Mouse (Mus musculus): ENCODE data around the gene Lyrm4. TPM values are rescaled to one million over a fixed set of nuclear protein-coding genes. Genes with fewer than 3 reads are reported as not detected.
"Not testable (repeated sequence)": the region's sequence is repeated elsewhere in the genome, so short reads cannot be mapped to it uniquely, and the experiment has no call there.

The Lyrm4 gene
- total RNA-seq, 2 experiments from 2014 or later: 20.8 to 21.7 TPM

DNA sequence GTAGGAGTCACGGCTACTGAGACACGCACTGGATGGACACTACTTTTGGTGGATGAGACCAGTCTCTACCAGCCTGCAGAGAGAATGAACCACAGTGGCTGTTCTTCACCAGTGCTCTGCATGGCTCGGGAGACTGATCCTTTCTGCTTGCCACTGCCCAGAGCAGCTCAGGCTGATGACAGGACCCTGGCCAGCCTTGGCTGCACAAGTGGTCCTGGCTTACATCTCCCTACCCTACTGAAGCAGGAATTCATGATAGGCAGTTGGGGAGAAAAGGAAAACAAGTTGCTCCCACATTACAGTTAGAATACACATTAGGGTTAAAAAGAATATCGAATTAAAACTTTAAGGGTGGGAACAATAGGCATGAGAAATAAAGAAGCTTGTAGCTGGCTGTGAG lies 119.7 kb downstream of the Lyrm4 start:
- DNase-seq (ENCODE audit: extremely low spot score in 1 of 2, low spot score in 1 of 2): no peak

DNA sequence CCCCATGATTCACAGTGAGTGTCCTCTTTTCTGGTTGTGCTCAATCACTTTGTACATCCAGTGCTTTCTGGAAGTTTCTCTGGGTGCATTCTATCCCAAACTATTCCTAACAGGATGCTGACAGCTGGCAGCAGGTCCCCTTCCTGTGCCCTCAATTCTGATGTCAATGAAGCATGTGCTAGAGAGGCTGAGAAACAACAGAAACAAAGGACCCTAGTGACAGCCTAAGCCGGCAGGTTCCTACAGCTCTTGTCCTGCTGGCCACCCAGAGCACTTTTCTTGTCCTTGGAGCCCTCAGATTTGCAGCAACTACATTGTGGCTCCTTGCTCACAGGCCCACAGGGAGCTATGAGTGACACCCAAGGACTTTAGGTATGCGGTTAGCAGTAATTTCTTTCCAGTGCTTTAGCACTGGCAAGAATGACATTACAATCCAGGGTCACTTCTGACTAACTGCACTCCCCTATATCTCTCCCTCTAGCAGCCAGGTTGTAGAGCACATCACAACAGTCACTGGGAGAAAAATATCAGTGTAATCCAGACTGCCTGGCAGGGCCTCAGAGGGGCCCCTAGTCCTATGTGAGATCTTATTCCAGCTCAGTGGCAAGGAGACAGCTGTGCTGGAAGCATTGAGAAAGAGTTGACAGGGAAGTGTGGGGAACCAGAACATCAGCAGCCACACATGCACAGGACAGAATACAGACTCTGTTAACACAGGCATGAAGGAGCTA lies 121.5 kb downstream of the Lyrm4 start:
- no peak for DNase-seq (ENCODE audit: extremely low spot score in 1 of 2, low spot score in 1 of 2)

DNA sequence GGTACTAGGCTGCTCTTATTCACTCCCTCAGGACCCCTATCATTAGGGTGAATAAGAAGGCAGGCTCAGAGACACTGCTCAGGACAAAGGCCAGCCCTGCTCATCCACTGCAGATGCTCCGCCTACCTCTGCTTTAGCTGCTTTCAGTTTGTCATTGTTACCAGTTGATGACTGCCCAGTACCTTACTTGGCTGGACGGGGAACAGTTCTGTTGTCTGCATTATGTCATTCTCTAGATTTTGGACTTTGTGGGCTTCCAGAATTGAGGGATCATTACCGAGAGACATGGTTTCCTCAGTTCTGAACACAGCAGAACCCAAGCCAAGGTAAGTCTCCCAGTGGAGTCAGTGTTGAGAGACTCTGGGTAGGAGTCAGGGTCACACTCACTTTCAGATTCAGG lies 122.1 kb downstream of the Lyrm4 start:
- no peak for DNase-seq (ENCODE audit: extremely low spot score in 1 of 2, low spot score in 1 of 2)

DNA sequence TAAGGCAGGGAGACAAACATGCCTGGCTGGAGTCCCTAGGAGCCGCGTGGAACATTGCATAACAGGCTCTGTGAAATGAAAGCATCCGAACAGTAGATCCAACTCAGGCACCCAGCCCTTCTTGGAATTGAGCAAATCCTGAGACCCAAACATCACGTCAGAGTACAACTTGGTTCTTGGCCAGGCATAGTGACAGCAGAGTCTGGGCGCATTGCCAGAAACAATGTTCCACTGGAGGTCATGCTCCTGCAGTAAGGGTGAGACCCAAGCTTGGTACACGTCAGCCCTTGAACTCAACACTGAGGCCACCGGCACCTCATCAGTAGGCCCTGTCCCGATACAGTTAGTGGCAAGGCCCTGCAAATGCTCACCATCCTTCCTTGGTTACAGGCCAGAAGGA lies 123.3 kb downstream of the Lyrm4 start:
- peak in 1 of 2 experiments; percentile 45 for DNase-seq (ENCODE audit: extremely low spot score in 1 of 2, low spot score in 1 of 2)

DNA sequence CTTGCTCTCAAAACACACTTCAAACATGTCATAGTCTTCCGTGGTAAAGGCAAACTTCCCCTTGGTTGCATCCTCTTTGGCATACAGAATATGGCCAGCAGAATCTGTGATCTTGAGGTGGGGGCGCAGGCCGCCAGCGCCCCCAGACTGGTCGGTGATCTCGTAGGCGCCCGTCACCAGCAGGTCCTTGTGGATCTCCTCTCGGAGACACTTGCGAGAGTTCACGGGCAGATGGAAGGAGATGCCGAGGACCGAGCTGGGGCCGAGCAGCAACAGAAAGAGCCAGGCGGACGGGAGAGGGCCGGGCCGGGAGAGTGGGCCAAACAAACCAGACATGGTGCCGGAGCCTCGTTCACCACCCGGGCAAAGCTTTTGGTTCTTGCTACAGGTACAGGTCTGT lies 126.1 kb downstream of the Lyrm4 start:
- DNase-seq (ENCODE audit: extremely low spot score in 1 of 2, low spot score in 1 of 2): not testable (repeated sequence)

DNA sequence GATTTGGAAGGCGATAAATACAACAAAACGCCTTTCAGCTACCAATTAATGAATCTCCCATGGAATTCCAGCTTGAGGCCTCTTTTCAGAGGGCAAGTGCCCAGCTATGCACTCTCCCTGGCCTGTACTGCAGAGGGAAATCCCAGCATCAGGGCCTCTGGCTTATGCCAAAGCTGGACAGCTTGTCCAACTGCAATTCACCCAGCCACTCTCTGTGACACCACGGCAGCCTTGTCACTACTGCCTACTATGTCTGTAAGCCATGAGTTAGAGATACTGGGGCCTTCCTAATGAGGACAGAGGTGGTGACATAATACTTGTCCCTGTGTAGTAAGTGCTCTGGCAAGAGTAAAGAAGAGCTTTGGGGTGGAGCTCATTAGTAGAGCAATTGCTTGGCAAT lies 128.0 kb downstream of the Lyrm4 start:
- DNase-seq (ENCODE audit: extremely low spot score in 1 of 2, low spot score in 1 of 2): no peak

DNA sequence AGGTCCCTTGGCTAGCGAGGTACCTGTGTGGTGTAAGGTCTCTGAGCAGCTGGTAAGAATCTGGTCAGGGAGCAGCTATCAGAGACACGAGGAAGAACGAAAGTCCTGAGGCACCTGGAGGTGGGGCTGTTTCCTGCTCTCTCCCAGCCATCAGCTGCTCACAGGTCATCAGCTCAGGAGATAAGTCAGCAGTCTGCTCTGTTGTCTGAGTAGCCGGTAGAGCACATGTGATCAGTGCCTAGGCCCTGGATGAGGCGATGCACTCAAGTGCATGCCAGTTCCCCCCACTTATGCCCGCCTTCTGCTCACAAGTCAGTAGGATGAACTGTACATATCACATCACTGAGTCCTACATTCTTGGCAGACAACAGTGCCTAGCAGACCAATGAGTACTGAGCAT lies 134.3 kb downstream of the Lyrm4 start:
- no peak for DNase-seq (ENCODE audit: extremely low spot score in 1 of 2, low spot score in 1 of 2)

DNA sequence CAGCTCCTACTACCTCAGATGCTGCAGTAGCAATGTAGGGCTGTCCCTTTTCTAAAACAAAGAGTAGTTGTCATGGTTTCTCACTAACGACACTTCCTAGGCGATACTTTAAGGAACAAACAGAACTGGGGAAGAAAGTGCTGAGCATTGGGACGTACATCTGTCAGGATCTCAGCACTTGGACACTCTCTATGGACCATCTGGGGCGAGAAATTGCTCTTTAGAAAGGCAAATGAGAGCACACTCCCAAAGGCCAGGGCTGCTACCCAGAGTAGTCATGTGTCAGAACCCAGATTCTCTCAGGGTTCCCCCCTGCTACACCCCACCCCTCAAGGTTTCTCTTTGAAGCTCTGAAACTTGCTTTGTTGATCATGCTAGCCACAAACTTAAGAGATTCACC lies 136.9 kb downstream of the Lyrm4 start:
- no peak for DNase-seq (ENCODE audit: extremely low spot score in 1 of 2, low spot score in 1 of 2)

DNA sequence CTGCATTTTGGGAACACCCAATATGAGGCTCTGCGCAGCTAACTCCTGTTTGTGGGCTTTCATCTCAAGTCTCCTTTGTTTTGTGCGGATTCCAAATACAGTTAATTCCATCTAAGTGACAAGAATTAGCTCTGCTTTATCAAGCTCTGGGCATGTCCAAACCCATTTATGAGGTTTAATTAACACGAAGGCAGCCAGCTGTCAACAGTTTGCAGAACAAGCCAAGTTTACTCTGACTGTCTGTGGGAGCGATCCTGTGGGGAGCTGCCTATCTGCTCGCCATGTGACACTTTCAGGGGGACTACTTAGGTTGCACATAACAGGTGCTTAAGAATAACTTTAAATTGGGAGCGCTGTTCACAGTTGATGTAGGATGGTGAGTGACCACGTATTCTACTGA lies 140.4 kb downstream of the Lyrm4 start:
- DNase-seq (ENCODE audit: extremely low spot score in 1 of 2, low spot score in 1 of 2): no peak

DNA sequence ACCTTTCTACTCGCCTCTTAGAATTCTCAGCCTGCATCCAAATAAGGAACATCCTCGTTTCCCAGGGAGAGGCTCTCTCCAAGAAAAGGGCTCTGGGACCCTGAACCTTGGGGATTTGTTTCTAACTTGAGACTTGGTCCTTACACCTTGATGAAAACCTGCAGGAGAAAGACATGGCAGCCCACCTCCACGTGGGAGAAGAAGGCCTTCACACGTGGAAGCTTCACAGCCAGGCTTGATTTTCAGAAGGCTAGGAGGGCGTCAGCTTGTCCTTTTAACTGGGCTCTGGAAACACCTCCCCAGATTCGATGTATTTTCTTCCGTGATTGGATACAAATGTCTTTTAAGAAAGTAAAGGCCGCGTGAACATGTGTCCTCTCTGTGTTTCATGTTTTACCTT lies 147.5 kb downstream of the Lyrm4 start:
- no peak for DNase-seq (ENCODE audit: extremely low spot score in 1 of 2, low spot score in 1 of 2)

DNA sequence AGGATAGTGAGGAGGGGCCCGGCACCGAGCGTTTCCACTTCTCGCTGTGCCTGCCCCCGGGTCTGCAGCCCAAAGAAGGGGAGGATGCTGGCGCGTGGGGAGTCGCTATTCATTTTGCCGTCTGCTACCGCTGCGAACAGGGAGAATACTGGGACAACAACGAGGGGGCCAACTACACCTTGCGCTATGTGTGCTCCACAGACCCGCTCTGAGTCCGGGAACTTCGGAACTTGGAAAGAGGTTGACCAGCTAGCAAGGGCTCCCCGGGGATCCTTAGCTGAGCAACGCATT lies 147.9 kb downstream of the Lyrm4 start:
- no peak for DNase-seq (ENCODE audit: extremely low spot score in 1 of 2, low spot score in 1 of 2)

DNA sequence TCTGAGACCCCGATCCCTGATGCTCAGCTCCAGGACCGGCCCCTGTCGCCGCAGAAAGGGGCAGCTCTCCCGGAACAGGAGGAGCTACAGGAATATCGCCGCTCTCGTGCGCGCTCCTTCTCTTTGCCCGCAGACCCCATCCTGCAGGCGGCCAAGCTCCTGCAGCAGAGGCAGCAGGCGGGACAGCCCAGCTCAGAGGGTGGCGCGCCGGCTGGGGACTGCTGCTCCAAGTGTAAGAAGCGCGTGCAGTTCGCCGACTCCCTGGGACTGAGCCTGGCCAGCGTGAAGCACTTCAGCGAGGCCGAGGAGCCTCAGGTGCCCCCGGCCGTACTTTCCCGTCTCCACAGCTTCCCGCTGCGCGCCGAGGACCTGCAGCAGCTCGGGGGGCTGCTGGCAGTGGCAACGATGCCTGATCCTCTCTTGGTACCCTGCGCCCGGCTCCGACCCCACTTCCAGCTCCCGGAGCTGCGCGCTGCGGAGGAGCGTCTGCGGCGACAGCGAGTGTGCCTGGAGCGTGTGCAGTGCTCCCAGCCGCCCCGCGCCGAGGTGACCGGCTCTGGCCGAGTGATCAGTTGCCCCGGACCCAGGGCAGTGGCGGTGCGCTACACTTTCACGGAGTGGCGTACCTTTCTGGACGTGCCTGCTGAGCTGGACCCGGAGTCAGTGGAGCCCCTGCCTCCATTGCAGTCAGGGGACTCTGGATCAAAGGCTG lies 148.5 kb downstream of the Lyrm4 start:
- no peak for DNase-seq (ENCODE audit: extremely low spot score in 1 of 2, low spot score in 1 of 2)

DNA sequence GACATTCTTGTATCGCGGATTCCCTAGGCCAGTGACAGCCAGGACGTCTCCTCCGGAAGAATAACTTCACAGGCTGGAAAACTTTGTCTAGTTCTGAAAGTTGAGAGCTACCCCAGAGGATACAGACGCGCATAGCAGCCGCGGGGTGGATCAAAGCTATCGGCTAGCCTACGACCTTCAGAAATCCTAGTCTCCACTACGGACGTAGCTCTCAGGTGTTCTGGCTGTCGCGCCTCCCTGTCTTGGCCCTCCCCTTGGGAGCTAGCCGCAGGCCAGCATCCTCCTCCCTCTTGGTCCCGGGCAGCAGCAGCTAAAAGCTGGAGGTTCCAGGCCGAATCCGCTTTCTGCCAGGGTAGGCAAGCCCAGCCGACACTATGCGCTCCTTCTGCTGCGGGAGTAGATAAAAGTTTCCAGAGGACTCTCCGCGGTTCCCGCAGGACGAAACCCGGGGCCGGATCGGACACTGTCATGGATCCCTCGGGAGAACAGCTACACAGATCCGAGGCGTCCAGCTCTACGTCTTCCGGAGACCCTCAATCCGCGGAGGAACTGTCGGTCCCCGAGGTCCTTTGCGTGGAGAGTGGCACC lies 149.1 kb downstream of the Lyrm4 start:
- DNase-seq (ENCODE audit: extremely low spot score in 1 of 2, low spot score in 1 of 2): no peak

DNA sequence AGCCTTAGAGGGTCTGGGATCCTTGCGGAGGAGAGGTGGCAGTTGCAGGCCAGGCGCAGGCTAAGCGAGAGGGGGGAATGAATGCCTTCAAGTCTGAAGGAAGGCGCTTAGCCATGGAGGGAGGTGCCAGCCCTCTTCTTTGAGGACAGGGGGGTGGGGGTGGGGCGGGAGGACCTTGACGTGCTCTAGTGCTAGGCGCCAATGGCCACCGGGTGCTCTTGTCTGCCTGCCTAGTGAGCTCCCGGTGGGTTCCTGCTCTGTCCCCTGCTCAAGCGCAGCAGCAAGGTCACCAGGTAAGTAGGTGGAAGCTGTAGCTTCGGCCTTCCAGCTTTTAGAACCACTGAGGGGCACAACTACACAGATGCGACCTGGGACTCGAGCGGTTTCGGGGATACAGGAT lies 149.6 kb downstream of the Lyrm4 start:
- DNase-seq (ENCODE audit: extremely low spot score in 1 of 2, low spot score in 1 of 2): no peak

DNA sequence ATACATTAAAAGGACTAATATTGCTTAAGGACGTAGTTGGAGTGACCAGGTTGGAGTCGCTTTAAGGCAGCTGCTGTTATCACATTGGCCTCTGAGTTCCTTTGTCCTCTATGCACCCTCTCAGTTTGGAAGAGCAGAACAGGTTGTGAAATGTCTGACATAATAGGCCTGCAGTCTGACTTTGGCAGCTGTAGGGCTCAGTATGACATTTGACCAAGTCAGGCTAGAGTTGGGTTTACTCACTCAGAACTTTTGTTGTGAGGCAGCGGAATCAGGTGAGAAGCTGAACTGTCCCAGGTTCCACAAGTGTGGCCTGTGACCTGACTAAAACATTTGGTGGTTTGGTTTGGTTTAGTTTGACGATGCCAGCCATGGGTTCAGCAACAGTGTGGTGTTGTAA lies 153.7 kb downstream of the Lyrm4 start:
- no peak for DNase-seq (ENCODE audit: extremely low spot score in 1 of 2, low spot score in 1 of 2)

DNA sequence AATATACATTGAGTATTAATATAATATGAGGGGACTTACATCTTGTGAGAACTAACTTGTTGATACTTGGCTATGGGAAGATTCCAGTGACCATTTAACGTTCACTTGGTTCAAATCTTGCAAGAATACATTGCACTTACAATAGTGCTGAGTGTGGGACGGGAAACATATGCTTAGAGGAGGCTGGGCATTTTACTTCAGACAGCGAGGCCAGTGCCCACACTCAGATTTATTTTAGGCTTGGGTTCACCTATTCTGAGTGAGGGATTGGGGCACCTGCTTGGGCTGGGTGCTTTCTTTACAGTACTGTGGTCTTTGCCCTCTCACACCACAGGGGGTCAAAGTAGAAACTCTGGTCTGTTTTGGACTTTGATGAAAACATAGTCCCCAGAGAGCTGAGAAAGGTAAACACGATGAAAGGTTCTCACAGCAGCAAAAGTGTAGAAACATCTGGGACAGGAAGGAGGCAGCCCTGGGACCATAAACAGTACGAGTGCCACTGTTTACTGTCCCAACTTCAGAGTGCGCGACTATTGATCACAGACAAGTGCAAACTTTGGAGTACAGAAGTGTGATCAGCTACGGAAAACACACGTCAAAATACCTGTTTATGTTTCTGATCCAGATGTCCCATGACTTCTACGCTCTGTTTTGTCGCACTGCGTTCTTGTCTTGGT lies 157.8 kb downstream of the Lyrm4 start:
- no peak for DNase-seq (ENCODE audit: extremely low spot score in 1 of 2, low spot score in 1 of 2)

DNA sequence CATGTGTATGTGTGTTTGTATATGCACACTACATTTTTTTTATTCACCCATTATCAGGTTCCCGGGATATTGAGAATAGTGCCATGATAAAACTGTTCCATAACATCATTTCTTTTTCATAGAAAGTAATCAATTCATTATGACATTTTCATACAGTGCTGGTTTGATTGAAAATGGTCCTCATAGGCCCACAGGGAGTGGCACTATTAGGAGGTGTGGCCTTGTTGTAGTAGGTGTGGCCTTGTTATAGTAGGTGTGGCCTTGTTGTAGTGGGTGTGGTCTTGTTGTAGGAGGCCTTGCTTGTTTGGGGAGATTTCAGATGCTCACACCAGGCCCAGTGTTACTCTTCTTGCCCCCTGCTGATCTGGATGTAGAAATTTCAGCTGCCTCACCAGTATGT lies 158.8 kb downstream of the Lyrm4 start, which contains the start of gene Ppp1r3g:
Gene Ppp1r3g, plus strand, starts transcription at position 301 of the 400 bp plus-strand sequence.
- no peak for DNase-seq (ENCODE audit: extremely low spot score in 1 of 2, low spot score in 1 of 2)

DNA sequence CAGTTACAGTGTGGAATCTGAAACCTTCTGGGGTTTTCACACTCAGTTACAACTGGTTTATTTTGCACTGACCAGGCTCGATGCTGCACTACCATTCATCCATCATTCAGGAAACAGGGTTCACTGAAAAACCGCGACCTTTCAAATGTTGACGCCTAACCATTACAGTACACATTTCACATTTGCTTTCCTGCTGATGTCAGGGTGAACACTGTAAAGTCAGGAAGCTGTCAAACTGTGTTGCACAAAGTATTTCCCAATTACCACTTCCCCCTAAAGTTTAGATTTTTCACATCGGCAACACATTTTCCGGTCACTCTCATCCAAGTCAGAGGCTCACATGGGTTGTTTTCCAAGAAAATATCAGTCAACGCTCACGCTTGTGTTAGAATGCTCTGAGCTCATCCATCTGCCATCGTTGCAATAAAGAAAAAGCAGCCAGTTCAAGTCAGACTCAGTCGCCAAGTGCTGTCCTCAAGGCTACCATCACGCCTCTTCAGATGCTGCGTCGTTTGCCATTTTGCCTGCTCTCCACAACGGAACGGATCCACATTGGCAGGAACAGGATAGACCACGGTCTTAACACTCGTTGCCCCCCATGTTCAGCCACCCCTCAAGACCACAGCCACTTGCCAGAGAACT lies 167.4 kb downstream of the Lyrm4 start:
- DNase-seq (ENCODE audit: extremely low spot score in 1 of 2, low spot score in 1 of 2): no peak

DNA sequence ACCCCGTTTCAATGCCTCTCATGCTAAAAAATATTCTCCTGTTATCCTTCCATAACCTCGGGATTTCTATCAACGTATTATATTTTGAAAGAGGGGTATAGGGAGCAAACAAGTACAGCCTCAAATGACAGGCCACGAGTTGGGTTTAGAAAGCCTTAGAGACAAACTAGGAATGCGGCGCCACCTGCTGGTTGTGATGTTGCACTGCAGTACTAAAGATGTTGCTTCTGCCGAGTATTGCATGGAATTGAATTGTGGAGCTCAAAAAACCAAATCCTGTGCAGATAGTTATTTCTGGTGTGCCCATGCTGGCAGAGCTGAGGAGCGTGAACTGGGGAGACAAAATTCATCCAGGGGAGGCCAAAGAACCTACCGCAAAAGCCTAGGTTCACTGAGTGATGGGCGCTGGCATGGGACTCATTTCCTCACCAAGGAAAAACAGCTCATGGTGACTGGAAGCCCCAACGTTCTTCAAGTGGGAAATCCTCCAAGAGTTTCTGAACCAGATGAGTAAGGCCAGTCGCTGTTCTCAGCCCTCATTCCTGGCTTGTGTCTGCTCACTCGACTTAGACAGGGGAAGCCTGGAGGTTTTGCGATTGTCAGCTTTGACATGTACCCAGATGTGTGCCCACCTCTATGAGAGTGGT lies 169.8 kb downstream of the Lyrm4 start:
- peak; percentile 75 to 91 for DNase-seq (ENCODE audit: extremely low spot score in 1 of 2, low spot score in 1 of 2)

DNA sequence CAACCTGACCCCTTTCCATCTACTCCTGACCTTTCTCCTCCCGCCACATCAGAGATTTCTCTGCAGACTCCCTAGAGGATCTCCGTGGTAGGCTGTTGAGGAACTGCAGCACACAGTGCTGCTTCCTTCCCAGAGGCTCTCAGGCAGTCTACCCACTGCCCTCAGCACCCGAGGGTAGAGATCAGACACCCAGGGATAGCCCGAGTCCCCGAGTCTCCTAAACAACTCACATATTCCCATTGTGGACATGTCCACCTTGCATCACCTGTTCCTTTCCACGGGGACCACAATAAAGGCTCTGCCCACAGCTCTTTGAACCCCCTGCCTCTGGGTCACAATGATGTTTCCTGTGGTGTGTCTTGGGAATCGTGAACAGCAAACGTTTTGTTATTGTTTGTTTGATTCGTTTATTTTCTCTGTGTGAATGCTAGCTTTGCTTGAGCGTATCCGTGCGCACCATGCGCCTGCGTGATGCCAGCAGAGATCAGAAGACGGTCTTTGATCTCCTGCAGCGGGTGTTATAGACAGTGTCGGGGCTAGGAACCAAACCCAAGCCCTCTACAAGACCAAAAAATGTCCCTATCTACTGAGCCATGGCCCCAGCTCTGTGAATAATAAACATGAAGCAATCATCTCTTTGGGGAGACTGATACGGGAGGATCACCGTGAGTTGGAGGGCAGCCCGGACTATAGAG lies 170.5 kb downstream of the Lyrm4 start:
- no peak for DNase-seq (ENCODE audit: extremely low spot score in 1 of 2, low spot score in 1 of 2)

Measured in layer of hippocampus, postnatal 25 days (tissue).